Mouse (Mus musculus): ENCODE data around the gene Rnf111. TPM values are rescaled to one million over a fixed set of nuclear protein-coding genes. Genes with fewer than 3 reads are reported as not detected.
"Not testable (repeated sequence)": the region's sequence is repeated elsewhere in the genome, so short reads cannot be mapped to it uniquely, and the experiment has no call there.

Rnf111 gene
- 36.6 and 37.6 TPM in 2 replicates for total RNA-seq (2021)
- long read RNA-seq, experiment 1, partial matches to known transcripts = 3 of 9 reads
- long read RNA-seq, experiment 1, other reads (novel, unspliced or antisense) = 6 of 9 reads
- long read RNA-seq, experiment 2, full-length matches to known transcripts = 1 of 6 reads
- long read RNA-seq, experiment 2, partial matches to known transcripts = 5 of 6 reads
- long read RNA-seq, experiment 2, other reads (novel, unspliced or antisense) = 0 of 6 reads

- peak; percentile 99 for DNase-seq
Measured at GRCm38 (mm10) chr9:70503626-70504041, at the start of gene Rnf111. Gene Rnf111 (minus strand): TSS chr9:70503725.

- DNase-seq = not testable (repeated sequence)
Measured at GRCm38 (mm10) chr9:70552233-70552632, 48.7 kb upstream of the Rnf111 start.

GRCm38 (mm10) chr9:70551524-70551923, 48.0 kb upstream of the Rnf111 start:
- DNase-seq = no peak

- DNase-seq = no peak
Measured at GRCm38 (mm10) chr9:70548304-70548703, 44.8 kb upstream of the Rnf111 start.

- DNase-seq = not testable (repeated sequence)
Measured at GRCm38 (mm10) chr9:70546576-70546975, 43.1 kb upstream of the Rnf111 start.

- no peak for DNase-seq
Measured at GRCm38 (mm10) chr9:70544831-70545230, 41.3 kb upstream of the Rnf111 start.

GRCm38 (mm10) chr9:70543985-70544384, 40.5 kb upstream of the Rnf111 start:
- no peak for DNase-seq

- DNase-seq = peak; percentile 81
Measured at GRCm38 (mm10) chr9:70543048-70543880, 39.7 kb upstream of the Rnf111 start.

- peak; percentile 100 for DNase-seq
Measured at GRCm38 (mm10) chr9:70542305-70543041, 38.9 kb upstream of the Rnf111 start, which contains the start of gene Sltm. Gene Sltm (plus strand): TSS chr9:70542754.

GRCm38 (mm10) chr9:70541584-70541983, 38.1 kb upstream of the Rnf111 start:
- no peak for DNase-seq

- DNase-seq = no peak
Measured at GRCm38 (mm10) chr9:70533328-70533727, 29.8 kb upstream of the Rnf111 start.

GRCm38 (mm10) chr9:70524366-70524765, 20.8 kb upstream of the Rnf111 start:
- no peak for DNase-seq

GRCm38 (mm10) chr9:70523813-70524212, 20.3 kb upstream of the Rnf111 start:
- DNase-seq = no peak

GRCm38 (mm10) chr9:70520651-70521050, 17.1 kb upstream of the Rnf111 start:
- no peak for DNase-seq

GRCm38 (mm10) chr9:70511681-70512080, 8.2 kb upstream of the Rnf111 start:
- DNase-seq = no peak

- peak; percentile 11 for DNase-seq
Measured at GRCm38 (mm10) chr9:70510998-70511583, 7.6 kb upstream of the Rnf111 start.

- peak; percentile 71 for DNase-seq
Measured at GRCm38 (mm10) chr9:70509906-70510525, 6.5 kb upstream of the Rnf111 start.

GRCm38 (mm10) chr9:70506787-70507186, 3.3 kb upstream of the Rnf111 start:
- DNase-seq = no peak

- DNase-seq = no peak
Measured at GRCm38 (mm10) chr9:70506186-70506585, 2.7 kb upstream of the Rnf111 start.

- DNase-seq = peak; percentile 80
Measured at GRCm38 (mm10) chr9:70503015-70503603, 416 bp downstream of the Rnf111 start.

- DNase-seq = no peak
Measured at GRCm38 (mm10) chr9:70502284-70503014, 1.1 kb downstream of the Rnf111 start.
